Mouse (Mus musculus) C2C12 (cell line): ENCODE measurements around the gene Gucd1. TPM values are rescaled to one million over a fixed set of nuclear protein-coding genes. Genes with fewer than 3 reads are reported as not detected.
"Not testable (repeated sequence)": the region's sequence is repeated elsewhere in the genome, so short reads cannot be mapped to it uniquely, and the experiment has no call there.

Experiments used
- H3K27me3 ChIP-seq: one replicate; pipeline ENCODE4 v1.6.1; 2011; ENCODE audit not compliant: control insufficient read depth, insufficient read depth, insufficient read length
- H3K36me3 ChIP-seq: one replicate; pipeline ENCODE4 v1.6.1; 2011; ENCODE audit not compliant: control insufficient read depth, insufficient read depth
- H3K4me3 ChIP-seq: one replicate; pipeline ENCODE4 v1.5.1; 2011; ENCODE audit warnings: mild to moderate bottlenecking, control low read depth; ENCODE audit not compliant: poor library complexity, insufficient read depth, severe bottlenecking
- H3K79me2 ChIP-seq: one replicate; pipeline ENCODE4 v1.6.1; 2011; ENCODE audit not compliant: control insufficient read depth, insufficient read depth
- H3K79me3 ChIP-seq: one replicate; pipeline ENCODE4 v1.6.1; 2011; ENCODE audit warnings: low read depth, control low read depth
- H3ac ChIP-seq: one replicate; pipeline ENCODE3; 2011; ENCODE audit warnings: low read depth; ENCODE audit not compliant: control insufficient read depth, insufficient read length
- CEBPB ChIP-seq: IDR thresholded peaks from one replicate; pipeline ENCODE4 v1.6.1; 2011; ENCODE audit warnings: low read depth, mild to moderate bottlenecking, control low read depth, moderate library complexity
- CTCF ChIP-seq: IDR thresholded peaks from one replicate; pipeline ENCODE4 v1.5.1; 2011; ENCODE audit not compliant: control insufficient read depth, insufficient read depth, insufficient read length
- FOSL1 ChIP-seq: IDR thresholded peaks from one replicate; pipeline ENCODE4 v1.8.0; 2011; ENCODE audit warnings: mild to moderate bottlenecking, low read length; ENCODE audit not compliant: poor library complexity, insufficient read depth, severe bottlenecking
- MAX ChIP-seq: IDR thresholded peaks from one replicate; pipeline ENCODE4 v1.6.1; 2011; ENCODE audit warnings: mild to moderate bottlenecking, control low read depth
- MYOD1 ChIP-seq: IDR thresholded peaks from one replicate; pipeline ENCODE4 v1.6.1; 2011; ENCODE audit warnings: low read depth; ENCODE audit not compliant: control insufficient read depth, insufficient read length
- MYOG ChIP-seq: IDR thresholded peaks from one replicate; pipeline ENCODE4 v1.6.1; 2011; ENCODE audit not compliant: control insufficient read depth, insufficient read length; ENCODE audit errors: extremely low read depth
- USF1 ChIP-seq: IDR thresholded peaks from one replicate; pipeline ENCODE4 v1.6.1; 2011; ENCODE audit warnings: low read depth, mild to moderate bottlenecking, control low read depth, moderate library complexity
- polyA plus RNA-seq: library from polyadenylated mRNA; unstranded; fragments of >200 nt; fragmentation: generic; extraction: Trizol; gene quantifications from one replicate; pipeline ENCODE4 v1.2.1, GENCODE M21; 2012; ENCODE audit warnings: missing spikeins

Gucd1 gene
- polyA plus RNA-seq, 1 experiment: 15.7 TPM

DNA sequence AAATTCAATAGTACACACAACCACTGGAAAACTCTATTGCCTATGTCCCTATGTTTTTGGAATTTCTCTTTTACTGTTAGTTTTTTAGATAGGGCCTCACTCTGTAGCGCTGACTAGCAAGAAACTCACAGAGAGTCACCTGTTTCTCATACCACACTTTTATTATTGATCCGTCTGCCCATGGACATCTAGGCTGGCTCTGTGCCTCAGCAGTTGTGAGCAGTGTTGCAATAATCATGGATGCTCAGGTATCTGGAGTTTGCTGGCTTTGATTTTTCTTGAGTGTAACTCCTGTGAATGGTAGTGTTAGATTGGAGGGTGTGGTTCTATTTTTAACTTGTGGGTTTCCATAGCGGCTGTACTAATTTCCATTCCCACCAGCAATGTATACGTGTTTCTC lies 162.4 kb downstream of the Gucd1 start:
- Histone ChIP-seq H3K27me3 (peaks cover 12% of the 10 kb centered on the region), H3K36me3 (no peaks in the 10 kb centered on the region), H3K79me2 (no peaks in the 10 kb centered on the region)

DNA sequence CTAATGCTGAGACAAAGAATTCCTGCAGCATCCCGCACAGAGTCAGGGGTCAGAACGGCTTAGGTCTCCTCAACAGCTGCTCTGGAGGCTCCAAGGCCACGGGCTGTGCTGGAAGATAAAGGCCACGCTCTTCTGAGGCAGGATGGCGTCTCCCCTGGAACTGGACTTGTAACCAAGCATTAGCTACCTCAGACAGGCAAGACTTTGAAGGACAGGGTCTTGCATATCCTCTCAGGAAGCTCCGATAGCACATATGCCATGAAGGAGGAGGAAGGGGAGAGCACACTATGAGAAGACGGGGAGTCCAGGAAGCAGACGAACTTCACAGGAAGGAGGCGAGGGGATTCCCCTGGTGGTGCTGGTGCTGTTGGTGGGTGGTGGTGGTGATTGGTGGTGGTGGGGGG lies 163.9 kb downstream of the Gucd1 start:
- not testable (repeated sequence) for H3K36me3 ChIP-seq, H3ac ChIP-seq, H3K79me2 ChIP-seq, H3K4me3 ChIP-seq, H3K79me3 ChIP-seq
- H3K27me3 ChIP-seq: peaks cover 16% of the 10 kb centered on the region

More for the DNA sequence above, 162.4 kb downstream of the Gucd1 start:
- no peak overlapping the region for H3ac ChIP-seq
- no peak overlapping the region for H3K4me3 ChIP-seq
- H3K79me3 ChIP-seq: no peaks in the 10 kb centered on the region
- TF ChIP-seq MYOD1 (no peak), MYOG (no peak), CEBPB (no peak), USF1 (no peak), CTCF (no peak), MAX (no peak), FOSL1 (no peak)

GRCm38 (mm10) chr10:75352541-75352940 lies 165.2 kb downstream of the Gucd1 start:
- Histone ChIP-seq H3K79me2 (no peaks in the 10 kb centered on the region), H3K27me3 (peaks cover 17% of the 10 kb centered on the region), H3K36me3 (no peaks in the 10 kb centered on the region), H3K4me3 (no peak overlapping the region), H3K79me3 (no peaks in the 10 kb centered on the region), H3ac (no peak overlapping the region)
- TF ChIP-seq MYOD1 (no peak), MYOG (no peak), FOSL1 (no peak), USF1 (no peak), CTCF (no peak), MAX (no peak), CEBPB (no peak)

DNA sequence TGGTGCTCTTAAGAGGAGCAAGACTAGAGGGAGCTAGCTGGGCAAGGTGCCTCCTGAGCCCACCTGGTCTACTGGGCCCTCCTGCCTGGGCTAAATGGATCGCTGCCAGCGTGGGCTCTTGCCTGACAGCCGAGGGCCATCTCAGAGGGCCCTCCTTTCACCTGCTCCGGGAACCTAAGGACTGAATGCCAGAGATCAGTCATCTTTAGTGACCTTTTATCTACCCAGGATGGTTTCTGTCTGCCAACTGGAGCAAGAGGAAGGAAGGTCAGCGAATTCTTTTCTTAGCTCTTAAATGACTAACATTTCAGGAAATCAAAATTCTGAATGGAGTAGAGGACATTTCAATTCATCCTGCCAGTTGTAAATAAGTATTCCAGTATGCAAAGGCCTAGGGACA lies 167.2 kb downstream of the Gucd1 start:
- H3K27me3 ChIP-seq: peaks cover 14% of the 10 kb centered on the region
- no peaks in the 10 kb centered on the region for H3K36me3 ChIP-seq
- H3K79me3 ChIP-seq: no peaks in the 10 kb centered on the region
- H3K79me2 ChIP-seq: no peaks in the 10 kb centered on the region
- no peak overlapping the region for H3ac ChIP-seq
- TF ChIP-seq USF1 (no peak), MYOD1 (no peak), MYOG (no peak), FOSL1 (no peak), CEBPB (no peak), CTCF (no peak), MAX (no peak)
- no peak overlapping the region for H3K4me3 ChIP-seq

GRCm38 (mm10) chr10:75345265-75345664 lies 172.5 kb downstream of the Gucd1 start:
- Histone ChIP-seq H3K79me2 (no peaks in the 10 kb centered on the region), H3K27me3 (peaks cover 5% of the 10 kb centered on the region), H3K4me3 (no peak overlapping the region), H3K79me3 (no peaks in the 10 kb centered on the region), H3ac (no peak overlapping the region), H3K36me3 (no peaks in the 10 kb centered on the region)
- no peak for TF ChIP-seq CTCF
- TF ChIP-seq FOSL1: no peak
- no peak for TF ChIP-seq CEBPB
- no peak for TF ChIP-seq USF1
- no peak for TF ChIP-seq MAX

DNA sequence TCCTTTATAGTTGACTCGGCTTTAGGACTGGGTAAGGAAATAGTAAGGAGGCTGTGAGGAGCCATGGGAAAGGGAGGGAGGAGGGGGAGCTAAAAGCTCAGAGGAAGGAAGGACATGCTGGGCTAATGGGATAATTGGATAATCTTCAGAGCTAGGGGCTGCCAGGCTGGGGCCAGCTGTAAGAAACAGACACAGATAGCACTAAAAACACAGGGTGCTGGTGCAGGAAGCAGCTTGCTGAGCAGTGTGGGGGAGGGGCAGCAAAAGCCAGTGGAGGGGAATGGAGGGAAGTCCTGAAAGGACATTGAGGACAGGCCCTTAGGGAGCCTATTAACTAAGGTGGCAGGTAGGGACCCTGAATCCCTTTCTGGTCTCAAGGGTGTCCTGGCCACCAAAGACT lies 173.2 kb downstream of the Gucd1 start:
- H3K79me2 ChIP-seq, H3K36me3 ChIP-seq, H3ac ChIP-seq, H3K79me3 ChIP-seq, H3K27me3 ChIP-seq, H3K4me3 ChIP-seq: not testable (repeated sequence)

DNA sequence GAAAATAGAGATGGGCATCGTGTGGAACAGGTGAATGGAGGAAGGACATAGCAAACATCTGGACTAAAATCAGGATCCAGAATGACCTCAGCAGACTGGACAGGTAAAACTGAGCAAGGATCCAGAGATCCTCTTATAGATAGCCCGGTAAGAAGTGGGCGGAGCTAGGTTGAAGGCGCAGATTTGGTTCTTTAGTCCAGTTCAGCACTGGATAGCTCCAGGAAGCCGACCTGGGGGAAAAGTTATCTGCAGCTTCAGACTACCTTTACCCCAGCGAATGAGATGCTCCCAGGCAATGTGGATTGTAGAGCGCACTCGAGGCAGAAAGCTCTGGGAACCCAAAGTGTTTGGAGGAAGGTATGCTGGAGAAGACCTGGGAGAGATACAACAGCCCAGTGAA lies 175.8 kb downstream of the Gucd1 start:
- Histone ChIP-seq H3K4me3 (no peak overlapping the region), H3K27me3 (no peaks in the 10 kb centered on the region), H3K36me3 (no peaks in the 10 kb centered on the region), H3K79me2 (no peaks in the 10 kb centered on the region), H3ac (no peak overlapping the region), H3K79me3 (no peaks in the 10 kb centered on the region)
- TF ChIP-seq CEBPB: no peak
- TF ChIP-seq MYOD1: no peak
- TF ChIP-seq CTCF: no peak
- TF ChIP-seq MYOG: no peak
- TF ChIP-seq MAX: no peak
- TF ChIP-seq FOSL1: no peak
- no peak for TF ChIP-seq USF1
